Mouse (Mus musculus): ENCODE data around the gene Calm5. TPM values are rescaled to one million over a fixed set of nuclear protein-coding genes. Genes with fewer than 3 reads are reported as not detected.

Calm5 gene
- polyA plus RNA-seq, 1 experiment = not detected

GRCm38 (mm10) chr13:3818012-3818739 lies 35.8 kb upstream of the Calm5 start:
- no peak overlapping the region for H3K4me3 ChIP-seq (ENCODE audit: insufficient read depth, poor library complexity, severe bottlenecking)
- H3ac ChIP-seq (ENCODE audit: control insufficient read depth, insufficient read length, low read depth) = no peak overlapping the region
- no peaks in the 10 kb centered on the region for H3K79me3 ChIP-seq (ENCODE audit: low read depth)
- no peaks in the 10 kb centered on the region for H3K79me2 ChIP-seq (ENCODE audit: control insufficient read depth, insufficient read depth)
- H3K36me3 ChIP-seq (ENCODE audit: control insufficient read depth, insufficient read depth) = no peaks in the 10 kb centered on the region
- H3K27me3 ChIP-seq (ENCODE audit: control insufficient read depth, insufficient read depth, insufficient read length) = no peaks in the 10 kb centered on the region
- TF ChIP-seq CTCF (IDR thresholded peaks at IDR 0.05; ENCODE audit: control insufficient read depth, insufficient read depth, insufficient read length) (no peak), USF1 (IDR thresholded peaks at IDR 0.05; ENCODE audit: low read depth) (no peak), MYOD1 (IDR thresholded peaks at IDR 0.05; ENCODE audit: control insufficient read depth, insufficient read length, low read depth) (no peak), CEBPB (IDR thresholded peaks at IDR 0.05; ENCODE audit: low read depth) (no peak), MYOG (IDR thresholded peaks at IDR 0.05; ENCODE audit: control insufficient read depth, extremely low read depth, insufficient read length) (no peak), FOSL1 (IDR thresholded peaks at IDR 0.05; ENCODE audit: insufficient read depth, low read length, poor library complexity, severe bottlenecking) (no peak), MAX (IDR thresholded peaks at IDR 0.05) (no peak)

DNA sequence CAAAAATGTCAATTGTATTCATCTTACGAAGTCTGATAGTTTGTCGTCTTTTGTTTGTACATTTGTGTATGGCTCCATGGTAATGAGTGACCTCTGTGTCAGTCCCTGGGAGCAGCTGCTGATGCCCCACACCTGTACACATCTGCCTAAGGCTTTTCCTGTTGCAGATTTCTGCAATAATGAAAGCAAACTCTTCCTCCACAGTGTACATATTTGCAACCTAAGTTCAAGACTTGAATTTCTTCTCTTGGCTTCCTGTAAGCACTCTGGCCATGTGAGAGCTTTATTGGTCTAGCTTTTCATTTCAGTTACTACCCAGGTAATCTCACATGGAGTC lies 35.3 kb upstream of the Calm5 start:
- TF ChIP-seq MYOD1 (IDR thresholded peaks at IDR 0.05; ENCODE audit: control insufficient read depth, insufficient read length, low read depth) (no peak), USF1 (IDR thresholded peaks at IDR 0.05; ENCODE audit: low read depth) (no peak)
- H3K36me3 ChIP-seq (ENCODE audit: control insufficient read depth, insufficient read depth) = no peaks in the 10 kb centered on the region

GRCm38 (mm10) chr13:3822105-3822504 lies 31.9 kb upstream of the Calm5 start:
- Histone ChIP-seq H3ac (ENCODE audit: control insufficient read depth, insufficient read length, low read depth) (no peak overlapping the region), H3K4me3 (ENCODE audit: insufficient read depth, poor library complexity, severe bottlenecking) (no peak overlapping the region), H3K79me2 (ENCODE audit: control insufficient read depth, insufficient read depth) (no peaks in the 10 kb centered on the region), H3K36me3 (ENCODE audit: control insufficient read depth, insufficient read depth) (no peaks in the 10 kb centered on the region), H3K79me3 (ENCODE audit: low read depth) (no peaks in the 10 kb centered on the region), H3K27me3 (ENCODE audit: control insufficient read depth, insufficient read depth, insufficient read length) (no peaks in the 10 kb centered on the region)
- TF ChIP-seq CEBPB (IDR thresholded peaks at IDR 0.05; ENCODE audit: low read depth) (peak; percentile 4), CTCF (IDR thresholded peaks at IDR 0.05; ENCODE audit: control insufficient read depth, insufficient read depth, insufficient read length) (no peak)

More for the DNA sequence above, 35.3 kb upstream of the Calm5 start:
- H3ac ChIP-seq (ENCODE audit: control insufficient read depth, insufficient read length, low read depth) = no peak overlapping the region
- H3K27me3 ChIP-seq (ENCODE audit: control insufficient read depth, insufficient read depth, insufficient read length) = no peaks in the 10 kb centered on the region
- H3K79me3 ChIP-seq (ENCODE audit: low read depth) = no peaks in the 10 kb centered on the region
- H3K4me3 ChIP-seq (ENCODE audit: insufficient read depth, poor library complexity, severe bottlenecking) = no peak overlapping the region
- H3K79me2 ChIP-seq (ENCODE audit: control insufficient read depth, insufficient read depth) = no peaks in the 10 kb centered on the region

DNA sequence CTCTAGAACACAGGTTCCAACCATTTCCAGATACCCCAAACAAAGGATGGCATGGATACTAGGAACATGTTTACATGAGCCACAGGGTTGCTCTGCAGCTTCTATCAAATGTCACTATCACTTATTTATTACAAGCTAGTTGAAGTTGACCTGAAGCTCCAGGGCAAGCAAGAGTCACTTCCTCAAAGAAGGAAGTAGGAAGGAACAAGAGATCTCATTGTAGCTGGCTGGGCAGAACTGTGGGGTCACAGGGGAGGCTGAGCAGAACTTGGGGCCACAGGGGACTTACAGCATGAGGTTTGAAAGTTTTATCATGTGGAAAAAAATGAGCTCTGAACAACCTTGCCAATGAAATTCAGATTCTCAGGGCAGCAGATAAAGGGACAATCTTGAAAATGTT lies 28.2 kb upstream of the Calm5 start:
- Histone ChIP-seq H3K79me3 (ENCODE audit: low read depth) (no peaks in the 10 kb centered on the region), H3ac (ENCODE audit: control insufficient read depth, insufficient read length, low read depth) (no peak overlapping the region), H3K79me2 (ENCODE audit: control insufficient read depth, insufficient read depth) (no peaks in the 10 kb centered on the region), H3K27me3 (ENCODE audit: control insufficient read depth, insufficient read depth, insufficient read length) (no peaks in the 10 kb centered on the region), H3K4me3 (ENCODE audit: insufficient read depth, poor library complexity, severe bottlenecking) (no peak overlapping the region), H3K36me3 (ENCODE audit: control insufficient read depth, insufficient read depth) (no peaks in the 10 kb centered on the region)
- TF ChIP-seq USF1 (IDR thresholded peaks at IDR 0.05; ENCODE audit: low read depth) (no peak), MYOD1 (IDR thresholded peaks at IDR 0.05; ENCODE audit: control insufficient read depth, insufficient read length, low read depth) (no peak), MAX (IDR thresholded peaks at IDR 0.05) (no peak), CTCF (IDR thresholded peaks at IDR 0.05; ENCODE audit: control insufficient read depth, insufficient read depth, insufficient read length) (no peak), MYOG (IDR thresholded peaks at IDR 0.05; ENCODE audit: control insufficient read depth, extremely low read depth, insufficient read length) (no peak), CEBPB (IDR thresholded peaks at IDR 0.05; ENCODE audit: low read depth) (no peak), FOSL1 (IDR thresholded peaks at IDR 0.05; ENCODE audit: insufficient read depth, low read length, poor library complexity, severe bottlenecking) (no peak)

DNA sequence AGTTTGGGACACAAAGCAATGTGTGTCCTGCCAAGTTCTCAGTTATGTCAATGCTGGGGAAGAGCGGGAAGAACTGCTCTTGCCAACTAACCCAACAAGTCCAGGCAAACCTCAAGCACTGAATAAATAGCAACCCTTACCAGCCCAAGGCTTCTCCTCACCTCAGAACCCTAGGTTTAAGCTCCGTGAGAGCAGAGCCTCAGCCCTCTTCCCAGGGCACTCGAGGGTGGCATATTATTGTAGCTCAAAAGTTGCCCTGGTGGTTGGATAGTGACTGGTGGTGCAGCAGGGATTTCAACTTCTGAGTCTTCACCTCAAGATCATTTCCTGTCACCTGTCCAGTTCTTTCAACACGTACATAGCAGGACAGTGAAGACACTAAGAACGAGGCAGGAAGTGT lies 22.4 kb upstream of the Calm5 start:
- Histone ChIP-seq H3K4me3 (ENCODE audit: insufficient read depth, poor library complexity, severe bottlenecking) (no peak overlapping the region), H3K79me3 (ENCODE audit: low read depth) (no peaks in the 10 kb centered on the region), H3K79me2 (ENCODE audit: control insufficient read depth, insufficient read depth) (no peaks in the 10 kb centered on the region), H3K36me3 (ENCODE audit: control insufficient read depth, insufficient read depth) (no peaks in the 10 kb centered on the region), H3ac (ENCODE audit: control insufficient read depth, insufficient read length, low read depth) (no peak overlapping the region), H3K27me3 (ENCODE audit: control insufficient read depth, insufficient read depth, insufficient read length) (no peaks in the 10 kb centered on the region)
- no peak for TF ChIP-seq CEBPB (IDR thresholded peaks at IDR 0.05; ENCODE audit: low read depth)

- H3ac ChIP-seq (ENCODE audit: control insufficient read depth, insufficient read length, low read depth) = no peak overlapping the region
- H3K79me3 ChIP-seq (ENCODE audit: low read depth) = no peaks in the 10 kb centered on the region
- H3K4me3 ChIP-seq (ENCODE audit: insufficient read depth, poor library complexity, severe bottlenecking) = no peak overlapping the region
- H3K79me2 ChIP-seq (ENCODE audit: control insufficient read depth, insufficient read depth) = no peaks in the 10 kb centered on the region
- TF ChIP-seq MYOG (IDR thresholded peaks at IDR 0.05; ENCODE audit: control insufficient read depth, extremely low read depth, insufficient read length) (no peak), MYOD1 (IDR thresholded peaks at IDR 0.05; ENCODE audit: control insufficient read depth, insufficient read length, low read depth) (no peak), USF1 (IDR thresholded peaks at IDR 0.05; ENCODE audit: low read depth) (no peak)
- no peaks in the 10 kb centered on the region for H3K27me3 ChIP-seq (ENCODE audit: control insufficient read depth, insufficient read depth, insufficient read length)
- no peaks in the 10 kb centered on the region for H3K36me3 ChIP-seq (ENCODE audit: control insufficient read depth, insufficient read depth)
Observed at GRCm38 (mm10) chr13:3831994-3832393, 22.0 kb upstream of the Calm5 start.

Data from C2C12 (cell line).